Mouse (Mus musculus): ENCODE data around the gene Cldn34d. TPM values are rescaled to one million over a fixed set of nuclear protein-coding genes. Genes with fewer than 3 reads are reported as not detected.

Gene Cldn34d
- not detected for total RNA-seq (2022)

DNA sequence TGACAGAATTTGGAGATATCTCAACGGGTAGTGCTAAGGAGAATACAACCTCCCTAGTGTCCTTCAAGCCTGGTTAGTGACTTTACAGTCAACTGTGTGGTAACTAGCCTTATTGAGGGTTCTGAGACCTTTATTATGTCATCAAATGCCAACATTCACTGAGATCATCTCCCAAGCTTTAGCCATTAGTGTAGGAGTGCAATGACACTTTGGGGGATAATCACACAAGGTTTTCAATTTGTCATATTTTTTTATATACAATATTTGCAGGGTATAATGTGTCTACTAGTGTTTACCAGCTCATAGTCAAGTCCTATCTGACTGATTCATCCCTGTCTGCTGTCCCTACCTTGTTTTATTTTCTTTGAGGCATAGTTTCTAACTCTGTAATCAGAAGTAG is at the start of gene Cldn34d:
TSS of gene Cldn34d (minus strand) at position 101 of the 400 bp plus-strand sequence.
- DNase-seq = no peak

GRCm38 (mm10) chrX:76598459-76599206 is 4.1 kb downstream of the Cldn34d start:
- DNase-seq = no peak

Other genes starting within 250 kb of the Cldn34d start
- not detected for gene Cldn34b4, start 209.6 kb downstream of the Cldn34d start, total RNA-seq (2022)